Mouse (Mus musculus) embryonic stem cell, embryonic (primary cell): ENCODE data around the gene Gm20388.

ENCODE experiments used
- CTCF ChIA-PET, 4 experiments: fragments of 300-600 bp in 2 of 4; fragments of 350-600 bp in 2 of 4; sonication (Branson Sonifier 250); formaldehyde crosslinking; loops; one replicate each; lab custom pipeline; 2022; ENCODE audit warnings: inconsistent platforms in 2 of 4; lab: Charles Lee
- POLR2A ChIA-PET, 4 experiments: fragments of 300-600 bp in 2 of 4; fragments of 350-600 bp in 2 of 4; sonication (Branson Sonifier 250); formaldehyde crosslinking; loops; one replicate each; lab custom pipeline; 2022; ENCODE audit warnings: antibody characterized with exemption in 4 of 4, inconsistent platforms in 1 of 4; lab: Charles Lee

The Gm20388 gene

DNA sequence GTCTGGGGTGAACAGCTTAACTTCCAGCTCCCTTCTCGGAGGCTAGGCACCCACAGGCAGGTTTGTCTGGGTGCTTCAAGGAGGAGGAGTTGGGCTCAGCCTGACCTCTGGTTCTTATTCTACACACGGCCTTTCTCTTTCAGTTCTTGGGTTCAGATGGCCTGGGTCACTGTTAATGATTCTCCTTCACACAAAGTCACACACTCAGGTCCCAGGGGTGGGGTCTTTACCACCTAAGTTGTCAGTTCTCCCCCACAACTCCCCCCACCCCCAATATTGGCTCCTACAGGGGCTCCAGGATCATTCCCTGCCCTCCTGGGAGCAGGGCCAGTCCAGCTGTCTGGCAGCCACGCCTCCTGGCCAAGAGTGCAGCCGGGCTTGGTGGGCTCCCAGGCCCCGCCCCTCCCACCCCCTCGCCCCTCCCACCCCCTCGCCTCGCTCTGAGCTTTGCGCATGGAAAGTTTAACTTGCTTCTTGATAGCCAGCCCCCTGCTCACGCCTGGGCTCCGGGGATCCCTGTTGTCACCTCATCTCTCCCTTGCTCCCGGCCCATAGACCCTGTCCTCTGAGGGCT, 605.6 kb downstream of the Gm20388 start:
- ChIA-PET CTCF (interaction anchor here (0.6 to 1.7 kb wide), 13 partner anchors 12 to 847 kb away, joined by 3 to 9 read pairs (median 3); no protein-coding TSS in a partner anchor), POLR2A (interaction anchor here in 3 of 4 experiments (0.5 to 23.4 kb wide), 19 partner anchors 8 to 1922 kb away, joined by 3 to 418 read pairs (median 4); no protein-coding TSS in a partner anchor)

GRCm38 (mm10) chr8:120517666-120518410, 607.2 kb downstream of the Gm20388 start:
- ChIA-PET CTCF (interaction anchor here in 3 of 4 experiments (0.5 to 3.8 kb wide), 12 partner anchors 9 to 339 kb away, joined by 3 to 35 read pairs (median 4); no protein-coding TSS in a partner anchor), POLR2A (interaction anchor here (0.6 to 23.4 kb wide), 21 partner anchors 6 to 679 kb away, joined by 3 to 418 read pairs (median 7); partner anchors contain the start of gene Gins2 (in 1 of the 4))

- CTCF ChIA-PET = interaction anchor here (0.6 to 3.8 kb wide), 25 partner anchors 10 to 1037 kb away, joined by 3 to 35 read pairs (median 4); partner anchors contain the start of gene 6430548M08Rik (in 1 of the 4)
- POLR2A ChIA-PET = interaction anchor here (0.6 to 23.4 kb wide), 37 partner anchors 7 to 680 kb away, joined by 3 to 418 read pairs (median 4); partner anchors contain the start of gene Gins2 (in 1 of the 4)
These were observed 608.3 kb downstream of the Gm20388 start for GRCm38 (mm10) chr8:120518736-120519534.

- ChIA-PET POLR2A (interaction anchor here in 3 of 4 experiments (0.6 to 23.4 kb wide), 12 partner anchors 8 to 187 kb away, joined by 3 to 418 read pairs (median 5); no protein-coding TSS in a partner anchor), CTCF (interaction anchor here in 3 of 4 experiments (0.5 to 3.8 kb wide), 10 partner anchors 11 to 1388 kb away, joined by 3 to 35 read pairs (median 4); no protein-coding TSS in a partner anchor)
These were observed 609.6 kb downstream of the Gm20388 start for GRCm38 (mm10) chr8:120520287-120520686.

DNA sequence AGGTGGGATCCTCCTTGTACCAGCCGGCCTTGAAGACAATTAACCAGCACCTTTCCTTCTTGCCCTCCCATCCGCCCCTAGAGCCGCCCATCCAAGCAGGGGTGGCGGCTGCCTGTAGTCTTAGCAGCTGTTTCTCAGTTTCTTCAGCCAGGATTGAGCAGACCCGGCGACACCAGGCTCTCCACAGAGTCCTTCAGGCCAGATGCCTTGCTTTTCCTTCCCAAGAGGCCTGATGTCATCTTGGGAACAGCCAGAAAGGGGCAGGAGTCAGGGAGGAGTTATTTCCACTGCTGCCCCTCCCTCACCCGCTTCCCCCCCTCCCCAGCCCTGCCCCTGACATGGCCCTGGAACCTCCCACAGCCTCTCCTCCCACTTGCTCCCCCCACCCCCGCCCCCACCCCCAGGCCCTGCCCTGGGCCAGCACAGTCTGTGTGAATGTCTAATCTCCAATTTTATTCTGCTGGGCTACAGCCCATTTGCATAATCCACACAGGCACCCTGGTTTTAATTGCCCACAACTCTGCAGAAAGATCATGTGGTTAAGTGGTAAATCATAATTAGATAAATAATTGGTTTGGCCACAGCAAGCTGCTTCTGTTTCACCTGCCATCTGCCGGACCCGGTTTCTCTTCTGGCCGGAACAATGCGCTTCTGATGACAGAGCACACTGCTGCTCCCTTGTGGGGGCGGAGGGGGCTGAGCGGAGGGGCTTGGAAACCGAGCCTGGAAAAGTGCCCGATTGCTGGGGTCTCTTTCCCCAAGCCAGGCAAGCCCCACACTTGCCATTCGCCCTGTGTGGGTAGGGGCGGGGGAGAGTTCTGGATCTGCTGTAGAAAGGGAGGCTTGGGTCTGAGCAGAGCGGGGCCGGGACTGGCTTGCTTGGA, 610.3 kb downstream of the Gm20388 start:
- POLR2A ChIA-PET = interaction anchor here in 3 of 4 experiments (0.6 to 23.4 kb wide), 12 partner anchors 7 to 188 kb away, joined by 3 to 418 read pairs (median 5); no protein-coding TSS in a partner anchor
- CTCF ChIA-PET = interaction anchor here (0.5 to 3.8 kb wide), 12 partner anchors 12 to 1387 kb away, joined by 3 to 35 read pairs (median 4); no protein-coding TSS in a partner anchor

DNA sequence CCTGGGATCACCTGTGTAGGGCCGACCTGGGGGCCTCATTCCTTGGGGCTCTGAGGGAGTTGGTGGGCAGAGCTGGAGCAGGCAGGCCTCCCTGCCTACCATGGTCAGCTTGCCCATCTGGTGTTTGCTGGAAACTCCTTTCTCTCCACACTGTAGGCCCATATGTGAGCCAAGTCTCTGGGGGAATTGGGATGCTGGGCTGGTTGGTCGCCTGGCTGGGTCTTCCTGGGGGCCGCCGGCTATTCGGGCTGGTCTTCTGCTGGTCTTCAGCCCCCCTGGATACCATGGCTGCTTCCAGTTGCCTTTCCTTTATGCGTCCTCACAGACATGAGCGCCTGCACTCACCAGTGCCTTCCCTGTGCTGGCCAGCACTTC, 610.9 kb downstream of the Gm20388 start:
- CTCF ChIA-PET = interaction anchor here in 3 of 4 experiments (1.0 to 3.8 kb wide), 5 partner anchors 12 to 241 kb away, joined by 3 to 35 read pairs (median 6); no protein-coding TSS in a partner anchor
- POLR2A ChIA-PET = interaction anchor here in 2 of 4 experiments (0.7 to 23.4 kb wide), 8 partner anchors 6 to 113 kb away, joined by 3 to 418 read pairs (median 30); no protein-coding TSS in a partner anchor

DNA sequence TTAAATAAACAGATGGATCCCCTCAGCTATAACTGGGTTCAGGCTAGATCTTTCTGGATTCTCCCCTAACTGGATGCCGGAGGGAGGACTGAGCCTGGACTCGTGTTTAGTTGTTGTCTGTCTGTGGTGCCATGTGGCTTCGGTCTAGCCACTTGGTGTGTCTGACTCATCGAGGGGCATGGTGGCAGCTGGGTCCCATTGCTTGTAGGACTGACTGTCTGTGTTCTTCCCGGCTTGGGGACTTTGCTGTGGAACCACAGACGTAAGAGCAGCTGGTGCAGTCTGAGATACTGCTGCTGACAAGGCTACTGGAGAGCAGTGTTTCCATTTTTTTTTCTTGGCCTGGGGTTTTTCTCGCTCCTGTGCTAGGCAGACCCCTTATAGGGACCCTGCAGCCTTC, 613.0 kb downstream of the Gm20388 start:
- ChIA-PET CTCF (interaction anchor here in 1 of 4 experiments (0.8 kb wide), 1 partner anchor 53 kb away, joined by 3 read pairs; no protein-coding TSS in a partner anchor), POLR2A (interaction anchor here in 3 of 4 experiments (0.6 to 23.3 kb wide), 4 partner anchors 9 to 21 kb away, joined by 3 to 418 read pairs (median 138); no protein-coding TSS in a partner anchor)

DNA sequence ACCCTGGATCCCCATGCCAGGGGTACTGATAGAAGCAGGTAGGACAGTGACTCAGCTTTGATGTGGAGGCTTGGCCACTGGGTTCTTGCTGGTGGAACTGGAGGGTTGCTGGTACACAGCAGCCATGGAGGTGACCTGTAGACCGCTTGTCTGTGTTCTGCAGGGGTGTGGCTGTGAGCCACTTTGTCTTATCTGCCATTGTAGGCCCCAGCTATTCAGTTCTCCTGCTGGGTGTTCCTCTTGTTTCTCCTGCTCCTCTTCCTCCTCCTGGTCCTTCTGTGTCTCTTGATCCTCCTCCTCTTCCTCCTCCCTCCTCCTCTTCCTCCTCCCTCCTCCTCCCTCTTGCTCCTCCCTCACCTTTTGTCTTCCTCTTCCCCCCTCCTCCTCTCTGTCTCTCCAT, 614.5 kb downstream of the Gm20388 start:
- ChIA-PET POLR2A (interaction anchor here in 2 of 4 experiments (0.6 to 23.3 kb wide), 16 partner anchors 10 to 142 kb away, joined by 3 to 418 read pairs (median 4); no protein-coding TSS in a partner anchor), CTCF (interaction anchor here in 1 of 4 experiments (0.8 to 1.1 kb wide), 4 partner anchors 16 to 198 kb away, joined by 3 to 5 read pairs (median 3); no protein-coding TSS in a partner anchor)

- ChIA-PET CTCF (interaction anchor here (0.6 to 2.0 kb wide), 12 partner anchors 9 to 210 kb away, joined by 3 to 10 read pairs (median 4); no protein-coding TSS in a partner anchor), POLR2A (interaction anchor here in 3 of 4 experiments (0.7 to 23.3 kb wide), 26 partner anchors 9 to 191 kb away, joined by 3 to 418 read pairs (median 4); no protein-coding TSS in a partner anchor)
These were observed 615.2 kb downstream of the Gm20388 start for GRCm38 (mm10) chr8:120525832-120526231.

- ChIA-PET POLR2A (interaction anchor here in 3 of 4 experiments (0.6 to 23.3 kb wide), 23 partner anchors 8 to 851 kb away, joined by 3 to 418 read pairs (median 4); no protein-coding TSS in a partner anchor), CTCF (interaction anchor here (0.5 to 2.0 kb wide), 14 partner anchors 8 to 216 kb away, joined by 3 to 10 read pairs (median 4); no protein-coding TSS in a partner anchor)
These were observed 615.9 kb downstream of the Gm20388 start for GRCm38 (mm10) chr8:120526577-120526976.

GRCm38 (mm10) chr8:120528332-120528731, 617.7 kb downstream of the Gm20388 start:
- ChIA-PET POLR2A (interaction anchor here in 3 of 4 experiments (0.6 to 23.3 kb wide), 37 partner anchors 9 to 1322 kb away, joined by 3 to 418 read pairs (median 4); no protein-coding TSS in a partner anchor), CTCF (interaction anchor here in 2 of 4 experiments (0.5 to 1.5 kb wide), 10 partner anchors 12 to 1733 kb away, joined by 3 to 6 read pairs (median 3); no protein-coding TSS in a partner anchor)

GRCm38 (mm10) chr8:120529226-120529625, 618.6 kb downstream of the Gm20388 start:
- ChIA-PET POLR2A (interaction anchor here in 3 of 4 experiments (0.6 to 23.3 kb wide), 27 partner anchors 8 to 1218 kb away, joined by 3 to 418 read pairs (median 5); no protein-coding TSS in a partner anchor), CTCF (interaction anchor here in 1 of 4 experiments (1.3 to 1.5 kb wide), 2 partner anchors 20 to 121 kb away, joined by 5 to 6 read pairs; no protein-coding TSS in a partner anchor)

DNA sequence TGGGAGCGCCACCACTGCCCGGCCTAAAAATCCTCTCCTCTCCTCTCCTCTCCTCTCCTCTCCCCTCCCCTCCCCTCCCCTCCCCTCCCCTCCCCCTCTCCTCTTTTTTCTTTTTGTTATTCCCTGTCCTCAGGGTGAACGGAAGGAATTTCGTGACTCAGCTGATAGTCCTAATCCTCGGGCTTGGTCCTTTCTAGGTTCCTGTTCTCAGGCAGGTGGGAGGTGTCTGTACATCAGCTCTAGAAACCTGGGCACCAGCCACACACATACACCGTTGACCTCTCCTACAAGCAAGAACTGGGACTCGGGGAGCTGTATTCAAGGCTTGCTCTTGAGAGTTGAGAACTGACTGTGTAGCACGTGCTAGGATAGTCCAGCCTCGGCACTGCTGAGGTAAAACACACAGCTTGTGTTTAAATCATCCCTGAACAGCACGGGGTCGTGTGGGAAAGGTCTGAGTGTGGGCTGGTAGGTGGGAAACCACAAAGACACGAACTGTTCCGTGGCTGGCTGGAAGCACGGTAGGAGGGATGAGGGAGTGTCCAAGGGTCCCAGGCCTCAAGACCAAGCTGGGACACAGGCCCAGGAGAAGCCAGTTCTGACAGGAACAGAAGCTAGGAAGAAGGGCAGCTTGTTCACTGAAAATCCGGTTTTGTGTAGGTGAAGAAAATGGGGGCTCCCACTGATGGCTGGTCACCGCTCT, 620.5 kb downstream of the Gm20388 start:
- POLR2A ChIA-PET = interaction anchor here (0.6 to 23.3 kb wide), 44 partner anchors 11 to 1109 kb away, joined by 3 to 418 read pairs (median 4); partner anchors contain the start of genes Cox4i1 (in 1 of the 4), Gins2 (in 1 of the 4) and Gm27021 (in 1 of the 4)
- CTCF ChIA-PET = interaction anchor here (0.6 to 2.6 kb wide), 12 partner anchors 12 to 1403 kb away, joined by 3 to 14 read pairs (median 4); no protein-coding TSS in a partner anchor

GRCm38 (mm10) chr8:120531775-120532516, 621.3 kb downstream of the Gm20388 start:
- CTCF ChIA-PET = interaction anchor here (0.6 to 2.6 kb wide), 27 partner anchors 13 to 1402 kb away, joined by 3 to 14 read pairs (median 4); no protein-coding TSS in a partner anchor
- POLR2A ChIA-PET = interaction anchor here (0.6 to 23.3 kb wide), 55 partner anchors 10 to 454 kb away, joined by 3 to 418 read pairs (median 4); partner anchors contain the start of genes Cox4i1 (in 1 of the 4), Gins2 (in 1 of the 4) and Gm27021 (in 1 of the 4)
